Mouse (Mus musculus) CH12.LX (cell line): ENCODE data around the gene Scly.

Experiments
- BHLHE40 ChIP-seq: IDR thresholded peaks from 2 replicates; pipeline ENCODE4 v1.6.1; 2011; ENCODE audit warnings: mild to moderate bottlenecking, low read depth, low read length, improper control_type of control experiment
- CTCF ChIP-seq, 2 experiments: IDR thresholded peaks in 1 of 2; conservative IDR thresholded peaks in 1 of 2; 2 replicates each; pipeline ENCODE4 v1.5.1; 2011 to 2012; ENCODE audit warnings: low read depth in 2 of 2, low read length in 2 of 2, improper control_type of control experiment in 1 of 2, inconsistent platforms in 1 of 2, mild to moderate bottlenecking in 1 of 2, moderate library complexity in 1 of 2
- E2F4 ChIP-seq: IDR thresholded peaks from 2 replicates; pipeline ENCODE4 v1.6.1; 2011; ENCODE audit warnings: low read depth, low read length, improper control_type of control experiment; ENCODE audit not compliant: insufficient replicate concordance
- EP300 ChIP-seq: IDR thresholded peaks from 2 replicates; pipeline ENCODE4 v1.6.1; 2011; ENCODE audit warnings: low read length, improper control_type of control experiment
- GABPA ChIP-seq: IDR thresholded peaks from 2 replicates; pipeline ENCODE4 v1.6.1; 2012; ENCODE audit warnings: low read depth, low read length, improper control_type of control experiment, inconsistent platforms; ENCODE audit not compliant: insufficient replicate concordance
- HCFC1 ChIP-seq: IDR thresholded peaks from 2 replicates; pipeline ENCODE4 v1.6.1; 2012; ENCODE audit warnings: low read depth, mild to moderate bottlenecking, inconsistent platforms, low read length, improper control_type of control experiment
- JUND ChIP-seq: conservative IDR thresholded peaks from 2 replicates; pipeline ENCODE4 v1.6.1; 2011; ENCODE audit warnings: low read depth, low read length, improper control_type of control experiment
- NRF1 ChIP-seq: IDR thresholded peaks from 2 replicates; pipeline ENCODE4 v1.6.1; 2014; ENCODE audit warnings: low read depth, mild to moderate bottlenecking, inconsistent platforms, low read length, improper control_type of control experiment, moderate library complexity
- POLR2A ChIP-seq: IDR thresholded peaks from 2 replicates; pipeline ENCODE4 v1.6.1; 2011; ENCODE audit warnings: low read depth, mild to moderate bottlenecking, improper control_type of control experiment, low read length
- TCF12 ChIP-seq: IDR thresholded peaks from 2 replicates; pipeline ENCODE4 v1.6.1; 2014; ENCODE audit warnings: low read depth, mild to moderate bottlenecking, inconsistent platforms, low read length, improper control_type of control experiment
- ZMIZ1 ChIP-seq: IDR thresholded peaks from 2 replicates; pipeline ENCODE4 v1.6.1; 2012; ENCODE audit warnings: low read depth, mild to moderate bottlenecking, inconsistent platforms, low read length, improper control_type of control experiment

DNA sequence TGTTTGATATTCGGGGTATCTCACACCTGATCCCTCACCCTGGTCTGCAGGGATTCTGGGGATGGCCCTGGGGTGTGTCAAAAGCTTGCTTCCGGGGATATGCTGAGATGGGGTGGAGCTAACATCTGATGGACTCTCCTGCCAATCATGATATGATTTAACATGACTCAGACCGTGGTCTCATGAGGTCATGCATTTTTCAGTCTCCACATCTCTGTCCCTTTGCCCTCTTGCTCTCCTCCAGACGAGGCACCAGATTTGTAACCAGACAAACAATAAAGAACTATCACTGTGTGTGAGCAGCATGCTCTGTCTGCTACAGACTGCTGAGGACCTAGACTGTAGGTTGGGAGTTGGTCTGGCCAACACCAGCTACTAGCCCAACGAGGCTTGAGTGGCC, 64.0 kb downstream of the Scly start:
- TF ChIP-seq BHLHE40 (no peak), ZMIZ1 (no peak), TCF12 (no peak), E2F4 (no peak), POLR2A (no peak), GABPA (no peak), CTCF (conservative IDR thresholded peaks at IDR 0.05 in 1 of 2, IDR thresholded peaks at IDR 0.05 in 1 of 2; ENCODE audit: low read depth in 2 of 2, low read length in 2 of 2) (no peak), HCFC1 (no peak), EP300 (no peak), NRF1 (no peak), JUND (no peak)
